Mouse (Mus musculus) intestine, embryonic 14.5 days (tissue): ENCODE data around the gene Zc3h12c. TPM values are rescaled to one million over a fixed set of nuclear protein-coding genes. Genes with fewer than 3 reads are reported as not detected.

Experiments
- ATAC-seq: fragments of 200-750 bp; cut with Nextera tagmentation; replicated peaks from 2 replicates; pipeline ENCODE4 v1.8.0; 2017; ENCODE audit warnings: low read depth, moderate number of reproducible peaks, moderate TSS enrichment, moderate library complexity; ENCODE audit not compliant: low FRiP score, low TSS enrichment
- DNase-seq: peaks from one replicate; pipeline ENCODE4 v3.0.0-alpha.2; 2018; ENCODE audit warnings: low spot score
- H3K27ac ChIP-seq: fragments of 300-500 bp; sonication (generic); 2 replicates; pipeline ENCODE4 v1.5.1; 2014; ENCODE audit warnings: low read depth, mild to moderate bottlenecking, control low read depth
- H3K27me3 ChIP-seq: fragments of 300-500 bp; sonication (generic); replicated peaks from 2 replicates; pipeline ENCODE4 v1.6.1; 2014; ENCODE audit warnings: low read length, control low read depth; ENCODE audit not compliant: control insufficient read depth, insufficient read depth
- H3K36me3 ChIP-seq: fragments of 300-500 bp; sonication (generic); 2 replicates; pipeline ENCODE4 v1.6.1; 2014; ENCODE audit warnings: low read length, control low read depth; ENCODE audit not compliant: control insufficient read depth, insufficient read depth
- H3K4me1 ChIP-seq: fragments of 300-500 bp; sonication (generic); replicated peaks from 2 replicates; pipeline ENCODE4 v1.6.1; 2014; ENCODE audit warnings: low read length, control low read depth, mixed read lengths; ENCODE audit not compliant: control insufficient read depth, insufficient read depth
- H3K4me2 ChIP-seq: fragments of 300-500 bp; sonication (generic); 2 replicates; pipeline ENCODE4 v1.6.1; 2014; ENCODE audit warnings: low read length
- H3K4me3 ChIP-seq: fragments of 300-500 bp; sonication (generic); 2 replicates; pipeline ENCODE4 v1.5.1; 2014; ENCODE audit warnings: low read depth, low read length, control low read depth, mixed read lengths
- H3K9ac ChIP-seq: fragments of 300-500 bp; sonication (generic); 2 replicates; pipeline ENCODE4 v1.6.1; 2014; ENCODE audit warnings: mild to moderate bottlenecking, low read length
- H3K9me3 ChIP-seq: fragments of 300-500 bp; sonication (generic); 2 replicates; pipeline ENCODE4 v1.6.1; 2016; ENCODE audit warnings: low read length, control low read depth; ENCODE audit not compliant: control insufficient read depth
- WGBS: fragments of 180-500 bp; shearing (Covaris S2); extraction: QIAGEN DNeasy Blood & Tissue Kit; methylation state at CpG from one replicate; pipeline ENCODE4 v1.1.7; 2014; 5-methylcytosine and 5-hydroxymethylcytosine counted together
- microRNA-seq: library from miRNA; unstranded; fragments of <30 nt; microRNA quantifications from one replicate; pipeline ENCODE4, GENCODE M21; 2016
- polyA plus RNA-seq: library from polyadenylated mRNA; unstranded; fragments of >200 nt; fragmentation: Nextera tagmentation; extraction: Ambion mirVana; gene quantifications from 2 replicates; pipeline ENCODE4 v1.2.1, GENCODE M21; 2014

Zc3h12c gene
- polyA plus RNA-seq, 1 experiment from 2014 or later = 4.0 TPM

DNA sequence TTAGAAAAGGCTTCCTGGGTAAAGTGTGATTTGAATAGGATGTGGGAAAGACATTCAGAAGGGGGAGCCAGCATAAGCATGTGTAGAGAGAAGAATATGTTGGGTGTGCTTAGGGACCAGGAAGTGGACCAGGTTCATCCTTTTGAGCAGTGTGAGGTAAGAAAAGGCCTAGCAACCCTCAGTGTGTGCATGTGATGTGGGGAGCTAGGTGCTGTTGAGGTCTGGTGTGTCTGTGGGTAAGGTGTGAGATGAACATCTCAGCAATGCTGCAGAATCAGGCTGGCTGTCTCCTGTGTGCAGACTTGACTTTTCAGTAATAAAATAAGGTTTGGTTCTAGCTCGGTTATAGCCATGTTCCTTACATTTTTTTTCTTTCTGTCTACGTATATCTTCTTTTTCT is 98.3 kb downstream of the Zc3h12c start:
- Histone ChIP-seq H3K4me1 (no peaks in the 10 kb centered on the region), H3K4me3 (no peak overlapping the region), H3K27ac (no peak overlapping the region), H3K4me2 (no peak overlapping the region), H3K9ac (no peak overlapping the region), H3K36me3 (peaks cover 82% of the 10 kb centered on the region), H3K9me3 (no peaks in the 10 kb centered on the region), H3K27me3 (no peaks in the 10 kb centered on the region)
- no peak for DNase-seq
- 98% methylated on average over 2 of the region's 2 CpGs for WGBS
- ATAC-seq = no peak

Small RNA genes lying within 50 kb of the gene (microRNA-seq; reads per million reads assigned to microRNA genes)
- gene Gm27686 = not detected
- not detected for gene Mir6244

Other genes with a start within 250 kb of the Zc3h12c start
- 66.9 and 67.4 TPM in 2 replicates for gene Fdx1, start 205.0 kb downstream of the Zc3h12c start, polyA plus RNA-seq
- gene Rdx, start 121.4 kb downstream of the Zc3h12c start, polyA plus RNA-seq = 98.6 and 114 TPM in 2 replicates